Mouse (Mus musculus) layer of hippocampus, postnatal 25 days (tissue): ENCODE measurements around the gene Ptpra. TPM values are rescaled to one million over a fixed set of nuclear protein-coding genes. Genes with fewer than 3 reads are reported as not detected.

Source experiments
- DNase-seq, 2 experiments: peaks; one replicate each; pipeline ENCODE4 v3.0.0; 2022; ENCODE audit warnings: mixed read lengths in 2 of 2, low spot score in 1 of 2; ENCODE audit errors: extremely low spot score in 1 of 2
- total RNA-seq, 2 experiments: library from RNA; stranded (reverse); gene quantifications; 2 replicates each; pipeline ENCODE4 v1.2.3; 2021

The Ptpra gene
- total RNA-seq, 2 experiments from 2014 or later, result 322 to 337 TPM

DNA sequence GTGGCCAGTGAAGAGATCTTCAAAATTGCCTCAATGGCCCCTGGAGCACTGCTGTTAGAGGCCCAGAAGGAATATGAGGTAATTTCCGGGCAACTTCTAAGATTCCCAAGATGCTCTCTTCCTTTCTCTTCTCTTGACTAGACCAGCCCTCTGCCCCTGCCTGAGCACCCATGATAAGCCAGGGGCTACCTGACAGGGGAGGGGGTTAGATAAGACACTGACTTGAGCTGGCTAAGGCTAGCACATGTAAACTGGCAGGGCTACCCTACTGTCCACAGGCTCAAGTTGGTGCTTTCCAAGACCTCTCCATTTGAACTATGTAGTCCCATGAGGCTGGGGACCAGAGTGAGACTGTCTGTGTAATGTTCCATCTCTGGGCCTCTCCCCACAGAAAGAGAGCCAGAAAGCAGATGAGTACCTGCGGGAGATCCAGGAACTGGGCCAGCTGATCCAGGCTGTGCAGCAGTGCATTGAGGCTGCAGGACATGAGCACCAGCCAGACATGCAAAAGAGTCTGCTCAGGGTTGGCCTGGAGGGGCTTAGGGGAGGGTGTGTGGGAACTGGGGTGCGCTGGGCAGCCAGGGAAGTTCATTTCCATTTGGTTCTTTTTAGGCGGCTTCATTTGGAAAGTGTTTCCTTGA, 10.1 kb upstream of the Ptpra start:
- no peak for DNase-seq

DNA sequence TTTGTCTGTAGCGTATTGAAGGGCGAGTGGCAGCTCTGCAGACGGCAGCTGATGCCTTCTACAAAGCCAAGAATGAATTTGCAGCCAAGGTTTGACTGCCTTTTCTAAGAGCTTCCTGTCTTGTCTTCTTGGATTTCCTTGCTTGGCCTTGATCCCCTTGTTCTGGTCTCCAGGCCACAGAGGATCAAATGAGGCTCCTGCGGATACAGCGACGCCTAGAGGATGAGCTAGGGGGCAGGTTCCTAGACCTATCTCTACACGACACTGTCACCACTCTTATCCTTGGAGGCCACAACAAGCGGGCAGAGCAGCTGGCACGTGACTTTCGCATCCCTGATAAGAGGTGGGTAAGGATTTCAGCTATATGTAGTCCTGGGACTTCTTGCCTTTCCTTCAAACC, 7.9 kb upstream of the Ptpra start:
- no peak for DNase-seq

DNA sequence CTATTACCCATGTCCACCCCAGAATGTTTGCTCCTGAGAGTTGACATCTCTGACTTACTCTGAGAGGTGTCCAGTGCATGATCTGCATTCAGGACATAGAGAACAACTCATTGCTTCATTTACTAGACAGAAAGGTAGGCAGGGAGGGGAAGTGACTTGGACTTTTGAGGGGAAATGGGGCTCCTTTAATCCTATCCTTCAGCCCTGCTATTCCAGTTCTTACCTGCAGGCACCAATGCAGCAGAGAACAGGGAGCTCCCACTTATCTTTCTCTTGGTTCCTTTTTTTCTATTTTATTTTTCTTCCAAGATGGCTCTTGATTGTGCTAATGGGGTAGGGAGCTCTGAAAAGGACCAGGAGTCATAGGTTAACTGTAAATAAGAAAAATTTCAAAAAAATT, 1.6 kb upstream of the Ptpra start:
- DNase-seq, result no peak

DNA sequence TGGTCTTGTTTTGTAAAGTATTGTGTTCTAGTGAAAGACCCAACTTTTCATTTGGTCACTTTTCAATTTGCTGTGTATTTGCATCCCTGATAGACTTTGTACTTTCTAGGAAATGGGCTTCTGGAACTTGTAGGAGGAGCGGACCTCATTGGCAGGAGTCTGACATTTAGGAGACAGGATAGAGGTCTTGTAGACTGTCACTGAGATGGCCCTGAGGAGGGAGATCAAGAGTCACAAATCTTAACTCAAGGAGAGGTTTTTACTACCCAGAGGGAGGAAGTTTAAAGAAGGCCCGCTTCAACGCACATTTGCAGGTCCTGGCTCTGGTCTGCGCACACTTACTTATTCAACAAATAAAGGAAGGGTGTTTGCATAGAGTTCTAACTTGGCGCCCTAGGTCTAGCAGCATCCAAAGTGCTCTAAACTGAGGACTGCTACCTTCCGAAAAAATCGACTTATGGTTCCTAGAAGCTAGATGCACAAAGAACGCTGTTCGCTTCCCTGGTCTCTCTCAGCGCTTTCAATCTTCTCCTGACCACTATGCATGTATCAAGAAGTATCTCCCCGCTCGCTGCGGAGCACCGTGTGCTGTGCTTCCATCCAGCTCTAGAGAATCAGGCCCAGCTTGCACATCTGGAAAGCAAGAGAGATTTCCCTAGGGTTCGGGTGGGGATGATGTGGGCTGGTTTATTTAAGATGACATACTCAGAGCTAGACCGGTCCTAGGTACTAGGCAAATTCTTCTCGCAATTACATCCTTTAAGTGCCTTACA, 871 bp upstream of the Ptpra start:
- DNase-seq, result no peak

DNA sequence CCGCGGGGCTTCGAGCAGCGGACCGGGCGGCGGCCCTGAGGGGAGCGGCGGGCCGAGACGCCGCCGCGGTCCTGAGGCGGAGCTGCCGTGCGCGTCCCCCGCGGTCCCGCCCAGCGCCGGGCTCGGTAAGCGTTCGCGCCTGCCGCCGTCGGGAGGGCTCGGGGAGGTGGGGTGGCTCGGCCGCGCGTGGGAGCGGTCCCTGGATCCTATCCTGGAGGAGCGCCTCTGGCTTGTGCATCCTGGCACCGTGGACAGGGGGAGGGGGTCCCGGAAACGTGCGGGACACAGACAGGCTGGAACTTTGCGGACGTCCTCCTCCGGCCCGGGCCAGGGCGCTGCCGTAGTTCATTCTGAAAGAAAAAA, 337 bp downstream of the Ptpra start:
- DNase-seq, result peak in 1 of 2 experiments; percentile 52

DNA sequence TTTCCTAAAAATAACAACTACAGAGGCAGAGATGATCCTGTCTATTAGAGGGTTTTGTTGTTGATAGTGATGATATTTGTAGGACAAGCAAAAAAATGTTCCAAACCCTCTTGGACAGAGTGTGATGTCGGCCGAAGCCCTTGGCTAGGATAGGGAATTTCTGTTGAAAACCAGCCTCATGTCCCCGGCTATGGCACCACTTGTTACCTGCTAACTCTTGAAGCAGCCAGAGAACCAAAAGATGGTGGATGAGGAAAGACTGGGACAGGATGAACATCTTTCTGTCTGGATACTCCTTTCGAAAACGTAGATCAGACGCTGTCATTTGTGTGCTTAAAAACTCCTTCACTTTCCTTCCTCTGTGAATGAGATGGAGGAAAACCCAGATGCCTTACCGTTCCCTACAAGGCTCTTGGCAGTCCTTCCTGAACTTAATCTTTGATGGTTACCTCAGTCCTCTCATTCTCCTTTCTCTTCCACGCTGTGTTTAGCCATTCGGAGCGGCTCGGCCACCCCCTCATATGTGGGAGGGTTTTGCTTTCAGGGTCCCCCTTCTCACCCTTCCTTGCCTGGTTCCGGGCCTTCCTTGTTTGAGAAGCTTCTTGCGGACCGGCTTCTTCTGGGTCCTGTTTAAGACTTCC, 1.1 kb downstream of the Ptpra start:
- no peak for DNase-seq

DNA sequence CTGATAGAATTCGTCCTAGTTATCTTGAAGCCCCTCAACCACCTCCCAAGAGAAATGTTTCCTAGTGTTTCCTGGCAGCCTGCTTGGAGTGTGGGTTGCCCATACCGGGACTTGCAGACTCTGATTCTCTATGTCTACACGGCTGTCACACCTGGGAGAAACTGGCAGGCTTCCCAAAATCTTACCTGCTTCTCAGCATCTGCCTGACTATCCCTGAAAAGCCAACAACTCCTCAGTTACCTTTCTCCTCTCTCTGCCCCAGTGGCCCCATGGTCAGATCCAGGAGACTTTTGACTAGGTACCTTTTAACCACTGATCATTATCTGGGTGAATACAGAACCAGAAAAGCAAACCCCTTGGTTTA, 1.6 kb downstream of the Ptpra start:
- no peak for DNase-seq

DNA sequence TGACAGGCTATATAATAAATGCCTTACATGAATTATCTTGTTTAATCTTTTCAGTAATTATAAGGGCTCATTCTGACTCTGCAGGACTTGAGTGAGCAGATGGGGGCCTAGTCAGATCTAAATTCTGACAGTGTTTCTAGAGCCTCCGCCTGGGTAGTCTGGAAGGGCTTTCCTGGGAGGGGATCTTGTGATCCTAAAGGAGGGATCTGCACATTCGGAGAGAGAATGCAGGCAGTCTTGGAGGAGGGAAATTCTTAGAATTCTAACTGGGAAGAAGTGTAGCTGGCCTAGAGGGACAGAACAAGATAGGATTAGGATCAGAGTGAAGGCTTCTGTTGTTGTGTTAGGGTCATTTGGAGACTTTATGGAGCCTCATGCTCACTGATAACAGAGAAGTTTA, 2.2 kb downstream of the Ptpra start:
- no peak for DNase-seq

DNA sequence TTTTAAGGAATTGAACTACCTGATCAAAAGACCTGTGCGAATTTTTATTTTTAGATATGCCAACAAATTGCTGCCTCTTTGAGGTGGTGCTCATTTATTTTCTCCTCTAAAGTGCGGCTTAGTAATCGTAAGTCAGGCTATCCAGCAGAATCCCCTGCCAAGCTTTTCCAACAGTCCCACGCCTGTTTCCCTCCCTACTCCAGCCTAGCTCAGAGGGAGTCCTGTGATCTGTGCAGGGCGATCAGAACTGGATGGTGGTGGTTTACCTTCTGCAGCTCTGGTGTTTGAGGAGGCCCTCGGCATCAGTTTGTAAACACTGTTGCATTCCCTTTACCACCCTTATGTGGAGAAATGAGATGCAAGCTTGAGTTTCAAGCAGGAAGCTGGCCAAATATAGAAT, 3.3 kb downstream of the Ptpra start:
- no peak for DNase-seq

DNA sequence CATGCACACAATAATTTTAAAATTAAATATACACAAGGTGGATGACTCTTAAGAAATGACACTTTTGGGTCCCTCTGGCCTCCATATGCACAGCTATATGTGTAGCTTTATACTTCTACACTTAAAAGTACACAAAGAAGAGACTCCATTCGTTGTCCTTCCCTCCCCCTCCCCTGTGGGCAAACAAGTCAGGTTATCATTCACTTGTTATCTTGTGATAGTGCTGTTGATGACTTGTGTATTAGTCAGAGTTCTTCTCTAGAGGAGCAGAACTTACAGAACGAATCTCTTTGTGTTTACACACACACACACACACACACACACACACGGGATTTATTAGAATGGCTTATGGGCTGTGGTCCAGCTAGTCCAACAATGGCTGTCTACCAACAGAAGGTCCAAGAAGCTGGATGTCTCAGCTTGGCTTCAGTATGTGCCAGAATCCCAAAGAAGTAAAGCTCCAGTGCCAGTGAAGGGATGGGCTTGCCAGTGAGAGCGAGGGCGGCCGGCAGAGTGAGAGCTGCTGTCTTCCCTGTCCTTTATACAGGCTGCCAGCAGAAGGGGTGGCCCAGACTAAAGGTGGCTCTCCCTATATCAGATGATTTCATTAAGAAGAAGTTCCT, 4.8 kb downstream of the Ptpra start:
- DNase-seq, result no peak

DNA sequence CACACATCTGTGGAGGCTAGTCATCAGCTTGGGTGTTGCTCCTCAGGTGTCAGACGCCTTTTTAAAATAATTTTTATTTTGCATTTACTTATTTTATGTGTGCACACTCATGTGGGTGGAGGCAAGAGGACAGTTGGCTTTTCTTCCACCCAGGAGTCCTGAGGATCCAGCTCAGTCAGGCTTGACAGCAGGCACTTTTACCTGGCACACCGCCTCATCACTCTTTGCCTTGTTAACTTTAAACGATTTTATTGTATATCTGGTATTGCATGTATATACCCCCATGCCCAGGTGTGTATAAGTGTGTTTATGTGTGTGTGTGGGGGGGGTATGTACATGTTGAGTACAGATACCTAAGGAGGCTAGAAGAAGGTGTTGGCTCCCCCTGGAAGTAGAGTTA, 7.8 kb downstream of the Ptpra start:
- DNase-seq, result no peak

DNA sequence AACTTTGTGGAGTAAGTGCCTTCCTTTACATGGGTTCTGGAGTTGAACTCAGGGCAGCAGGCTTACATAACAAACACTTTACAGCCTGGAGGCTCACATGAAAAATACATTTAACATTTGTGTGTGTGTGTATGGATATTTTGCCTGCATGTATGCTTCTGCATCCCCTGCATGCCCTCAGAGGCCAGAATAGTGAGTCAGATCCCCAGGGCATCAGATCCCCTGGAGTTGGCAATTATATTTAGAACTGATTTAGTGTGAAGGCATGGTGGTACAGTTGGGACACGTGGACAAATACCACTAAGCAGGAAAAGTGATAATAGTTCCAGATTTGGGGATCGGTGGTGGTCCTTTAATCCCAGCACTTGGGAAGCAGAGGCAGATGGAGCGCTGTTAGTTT, 9.5 kb downstream of the Ptpra start:
- DNase-seq, result no peak

DNA sequence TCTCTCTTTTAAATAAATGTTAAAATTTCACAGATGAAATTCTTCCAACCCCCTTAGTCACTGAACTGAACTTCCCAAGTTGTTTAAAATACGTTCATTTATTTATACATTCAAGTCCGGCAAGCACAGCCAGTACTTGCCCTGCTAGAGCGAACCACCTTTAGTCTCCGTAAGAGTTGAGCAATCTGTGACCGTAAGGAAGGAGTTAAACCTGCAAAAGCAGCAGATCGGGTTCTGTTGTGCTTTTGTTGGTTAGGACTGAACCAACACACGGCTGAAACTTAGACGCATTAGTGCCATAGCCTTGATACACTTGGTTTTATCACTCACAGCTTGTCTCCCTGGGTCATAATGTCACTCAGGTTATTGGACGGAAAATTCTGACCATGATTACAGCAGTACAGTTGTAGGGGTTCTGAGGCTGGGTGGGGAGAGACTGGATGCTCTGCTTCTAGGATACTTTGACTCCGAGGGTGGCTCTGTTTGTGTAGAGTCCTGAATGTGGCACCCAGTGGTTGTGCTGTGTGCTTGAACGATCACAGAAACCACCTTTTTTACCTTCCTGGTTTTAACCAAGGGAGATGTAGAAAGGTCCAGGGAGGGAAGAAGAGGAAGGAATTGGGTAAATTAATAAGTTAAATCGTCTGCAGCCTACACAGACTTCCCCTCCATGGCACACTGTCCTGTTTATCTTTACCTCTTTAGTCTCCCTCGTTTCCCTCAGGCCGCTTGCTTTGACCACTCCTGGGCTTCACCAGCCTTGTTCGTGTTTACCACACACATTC, 11.4 kb downstream of the Ptpra start:
- no peak for DNase-seq

DNA sequence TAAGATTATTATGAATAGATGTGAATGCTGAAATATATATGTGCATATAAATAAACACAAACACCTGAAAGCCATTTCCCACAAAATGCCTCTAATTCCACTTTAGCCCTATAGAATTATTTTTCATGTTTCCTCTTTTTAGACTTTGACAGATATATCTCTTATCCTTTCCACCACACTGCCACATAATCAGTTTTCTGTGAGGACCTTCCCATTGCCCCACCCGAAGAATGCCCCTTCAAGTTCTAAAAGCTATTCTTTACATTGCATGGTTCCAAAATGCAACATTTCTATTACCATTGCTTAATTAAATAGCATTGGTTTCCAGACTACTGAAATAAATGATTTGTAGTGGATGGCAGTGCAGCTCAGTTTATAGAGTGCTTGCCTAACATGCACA, 16.4 kb downstream of the Ptpra start:
- DNase-seq, result no peak

DNA sequence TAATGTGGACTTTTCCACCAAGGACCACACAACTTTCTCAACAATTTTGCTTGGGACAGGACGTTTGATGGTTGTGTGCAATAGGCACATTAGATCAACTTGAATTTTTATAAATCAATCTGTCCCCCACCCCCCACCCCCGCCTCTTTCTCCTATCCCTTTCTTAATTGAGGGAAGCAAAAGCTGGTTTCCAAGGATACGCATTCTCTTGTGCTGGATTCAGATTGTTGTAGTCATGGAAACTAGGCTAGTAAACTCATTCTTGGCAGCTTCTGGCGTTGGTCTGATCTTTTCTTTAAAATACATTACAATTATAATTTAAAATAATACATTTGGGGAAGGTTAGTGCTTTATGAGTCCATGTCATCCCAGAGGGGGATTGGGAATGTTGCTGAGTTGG, 19.3 kb downstream of the Ptpra start:
- DNase-seq, result no peak

DNA sequence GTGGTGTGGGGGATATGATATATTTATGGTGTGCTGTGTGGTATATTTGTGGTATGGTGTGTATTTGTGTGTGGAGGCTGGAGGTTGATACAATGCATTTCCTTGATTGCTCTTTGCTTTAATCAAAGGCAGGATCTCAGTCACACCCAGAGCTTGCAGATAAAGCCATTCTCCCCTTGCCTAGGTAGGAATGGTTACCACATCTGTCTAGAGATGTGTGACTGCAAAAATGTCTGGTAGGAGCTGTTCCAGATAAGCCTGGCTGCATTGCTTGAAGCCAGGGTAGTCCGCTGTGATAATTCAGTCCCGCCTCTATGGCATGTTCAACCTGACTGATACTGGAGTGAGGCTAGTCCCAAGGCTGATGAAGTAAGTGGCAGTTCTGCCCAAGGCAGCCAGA, 19.9 kb downstream of the Ptpra start:
- no peak for DNase-seq

DNA sequence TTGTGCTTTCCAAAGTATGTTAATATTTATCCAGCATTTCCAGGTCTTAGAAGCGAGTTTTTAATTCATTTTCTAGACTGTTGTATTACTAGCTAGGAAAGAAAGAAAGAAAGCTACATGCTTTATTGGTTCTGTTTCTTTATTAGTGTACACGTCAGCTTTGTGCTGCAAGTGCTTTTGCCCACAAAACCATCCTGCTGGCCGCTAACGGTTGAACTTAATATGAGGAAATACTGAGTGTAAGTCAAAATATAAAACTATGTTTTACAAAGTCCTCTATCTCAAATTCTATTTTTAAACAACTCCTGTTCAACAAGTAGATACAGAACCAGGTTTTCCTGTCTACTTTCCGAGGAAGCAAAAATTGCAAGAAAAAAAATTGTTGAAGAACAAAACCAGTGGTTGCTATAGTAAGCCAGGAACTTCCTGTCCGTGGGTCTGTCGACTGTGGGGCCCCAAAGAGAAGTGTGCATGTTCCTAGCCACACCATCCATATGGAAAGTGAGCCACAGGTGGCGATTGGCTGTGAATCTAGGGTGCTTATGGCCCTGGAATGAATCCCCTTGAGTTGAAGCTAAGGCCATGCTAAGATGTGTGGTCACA, 22.9 kb downstream of the Ptpra start:
- no peak for DNase-seq

DNA sequence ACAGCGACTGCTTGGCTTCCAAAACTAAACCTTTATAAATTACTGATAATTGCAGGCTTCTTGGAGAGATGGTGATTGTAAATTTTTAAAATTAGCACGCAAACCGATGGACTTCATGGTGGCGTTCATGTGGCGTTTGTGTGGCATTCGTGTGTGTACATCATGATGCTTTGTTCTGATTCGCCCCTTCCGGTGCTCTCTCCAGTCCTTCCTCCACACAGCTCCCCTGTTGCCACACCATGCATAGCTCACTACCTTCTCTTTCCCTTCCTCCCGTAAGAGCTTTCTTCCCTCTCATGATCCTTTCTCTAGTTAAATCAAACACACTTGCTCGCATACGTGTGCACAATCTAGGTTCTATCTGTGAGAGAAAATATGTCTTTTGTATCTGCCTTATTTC, 25.7 kb downstream of the Ptpra start:
- no peak for DNase-seq

DNA sequence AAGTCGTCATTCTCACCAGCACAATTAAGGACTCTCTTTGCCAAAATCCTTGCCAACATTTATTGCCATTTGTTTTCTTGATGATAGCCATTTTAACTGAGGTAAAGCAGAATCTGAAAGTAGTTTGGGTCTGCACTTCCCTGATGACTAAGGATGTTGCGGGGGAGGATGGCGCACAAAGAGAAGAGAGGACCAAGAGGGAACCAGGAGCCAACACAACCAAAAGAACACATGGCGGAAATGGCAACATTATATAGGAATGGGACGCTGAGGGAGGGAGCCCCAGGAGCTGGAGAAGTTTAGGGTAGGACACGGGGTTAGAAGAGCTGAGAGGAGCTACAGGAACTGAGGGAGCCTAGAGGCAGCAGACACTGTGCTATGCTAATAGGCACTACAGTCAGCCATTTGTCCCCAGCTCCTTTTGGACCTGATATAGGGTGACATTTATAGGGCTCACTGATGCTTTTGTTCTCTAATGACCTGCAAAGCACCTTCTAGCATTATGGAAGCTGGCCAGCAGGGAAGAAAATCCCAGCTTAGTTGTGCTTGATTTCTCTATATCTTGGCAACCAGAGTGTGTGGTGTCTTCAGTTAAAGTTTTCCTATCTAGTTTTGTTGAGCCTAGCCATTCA, 26.7 kb downstream of the Ptpra start:
- no peak for DNase-seq

DNA sequence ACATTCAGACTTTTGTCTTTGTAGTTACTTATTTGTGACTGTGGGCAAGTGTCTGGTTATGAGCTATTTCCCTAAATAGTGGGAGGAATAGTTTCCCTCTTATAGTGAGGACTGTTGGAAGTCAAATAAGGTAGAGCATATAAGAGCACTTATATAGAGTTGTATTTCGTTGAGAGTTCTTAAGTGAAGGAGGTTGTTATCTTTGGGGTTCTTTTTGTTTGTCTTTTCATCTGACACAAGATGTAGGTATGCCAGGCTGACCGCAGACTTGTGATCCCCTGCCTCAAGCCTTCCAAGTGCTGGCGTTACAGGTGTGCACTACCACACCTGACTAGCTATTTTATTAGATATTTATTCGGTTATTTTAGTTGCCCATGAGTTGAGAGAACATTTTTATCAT, 32.1 kb downstream of the Ptpra start:
- DNase-seq, result no peak
